Mouse (Mus musculus) hindbrain, embryonic 10.5 days (tissue): Measurements from ENCODE around the gene Lipt1. TPM values are rescaled to one million over a fixed set of nuclear protein-coding genes. Genes with fewer than 3 reads are reported as not detected.

Experiments
- DNase-seq: peaks from one replicate; pipeline ENCODE4 v3.0.0-alpha.2; 2017; ENCODE audit warnings: low spot score
- H3K27ac ChIP-seq: fragments of 300-500 bp; sonication (generic); 2 replicates; pipeline ENCODE4 v1.5.1; 2016; ENCODE audit warnings: mild to moderate bottlenecking, moderate library complexity
- H3K27me3 ChIP-seq: fragments of 300-500 bp; sonication (generic); 2 replicates; pipeline ENCODE4 v1.6.1; 2016; ENCODE audit warnings: mild to moderate bottlenecking; ENCODE audit not compliant: poor library complexity, insufficient read depth, severe bottlenecking
- H3K36me3 ChIP-seq: fragments of 300-500 bp; sonication (generic); 2 replicates; pipeline ENCODE4 v1.6.1; 2016; ENCODE audit warnings: mild to moderate bottlenecking, moderate library complexity
- H3K4me1 ChIP-seq: fragments of 300-500 bp; sonication (generic); replicated peaks from 2 replicates; pipeline ENCODE4 v1.6.1; 2016; ENCODE audit warnings: mild to moderate bottlenecking
- H3K4me3 ChIP-seq: fragments of 300-500 bp; sonication (generic); 2 replicates; pipeline ENCODE4 v1.5.1; 2016; ENCODE audit warnings: mild to moderate bottlenecking, moderate library complexity
- H3K9me3 ChIP-seq: fragments of 300-500 bp; sonication (generic); 2 replicates; pipeline ENCODE4 v1.6.1; 2016; ENCODE audit warnings: mild to moderate bottlenecking, moderate library complexity
- WGBS: fragments of 180-500 bp; shearing (Covaris S2); methylation state at CpG from one replicate; pipeline ENCODE4 v1.1.7; 2016; 5-methylcytosine and 5-hydroxymethylcytosine counted together
- polyA plus RNA-seq: library from polyadenylated mRNA; unstranded; fragments of >200 nt; fragmentation: Nextera tagmentation; extraction: Ambion mirVana; gene quantifications from 2 replicates; pipeline ENCODE4 v1.2.1, GENCODE M21; 2016

The Lipt1 gene
- polyA plus RNA-seq, 1 experiment from 2014 or later: 5.9 TPM

GRCm38 (mm10) chr1:37912751-37913150, 41.2 kb downstream of the Lipt1 start:
- Histone ChIP-seq H3K36me3 (no peaks in the 10 kb centered on the region), H3K27me3 (no peaks in the 10 kb centered on the region), H3K4me1 (no peaks in the 10 kb centered on the region), H3K27ac (no peak overlapping the region), H3K4me3 (no peak overlapping the region), H3K9me3 (no peaks in the 10 kb centered on the region)
- DNase-seq: no peak
- 85% methylated on average over 2 of the region's 2 CpGs for WGBS

- Histone ChIP-seq H3K27ac (no peak within 1 kb of the TSS), H3K27me3 (no peaks in the 10 kb centered on the region), H3K4me3 (no peak within 1 kb of the TSS), H3K4me1 (no peaks in the 10 kb centered on the region), H3K9me3 (no peaks in the 10 kb centered on the region), H3K36me3 (no peaks in the 10 kb centered on the region)
- no peak for DNase-seq
- WGBS: 78% methylated on average over 5 of the region's 5 CpGs
These were observed 44.9 kb downstream of the Lipt1 start, which contains the start of gene Lyg2 for GRCm38 (mm10) chr1:37916393-37916792. Gene Lyg2 (minus strand): TSS chr1:37916493.

- H3K27me3 ChIP-seq: no peaks in the 10 kb centered on the region
- WGBS: 85% methylated on average over 13 of the region's 13 CpGs
These were observed 46.1 kb downstream of the Lipt1 start for GRCm38 (mm10) chr1:37917666-37918065.

GRCm38 (mm10) chr1:37918096-37918495, 46.6 kb downstream of the Lipt1 start:
- no peaks in the 10 kb centered on the region for H3K36me3 ChIP-seq
- H3K9me3 ChIP-seq: no peaks in the 10 kb centered on the region
- no peak overlapping the region for H3K4me3 ChIP-seq
- no peak for DNase-seq
- WGBS: 86% methylated on average over 6 of the region's 6 CpGs
- no peak overlapping the region for H3K27ac ChIP-seq
- H3K27me3 ChIP-seq: no peaks in the 10 kb centered on the region
- H3K4me1 ChIP-seq: no peaks in the 10 kb centered on the region

More at GRCm38 (mm10) chr1:37917666-37918065, 46.1 kb downstream of the Lipt1 start:
- no peak for DNase-seq
- Histone ChIP-seq H3K36me3 (no peaks in the 10 kb centered on the region), H3K4me3 (no peak overlapping the region), H3K4me1 (no peaks in the 10 kb centered on the region), H3K27ac (no peak overlapping the region), H3K9me3 (no peaks in the 10 kb centered on the region)

GRCm38 (mm10) chr1:37922536-37922935, 51.0 kb downstream of the Lipt1 start:
- Histone ChIP-seq H3K4me3 (no peak overlapping the region), H3K27me3 (no peaks in the 10 kb centered on the region), H3K27ac (no peak overlapping the region), H3K9me3 (no peaks in the 10 kb centered on the region), H3K36me3 (no peaks in the 10 kb centered on the region), H3K4me1 (no peaks in the 10 kb centered on the region)
- DNase-seq: no peak
- WGBS: 51% methylated on average over 8 of the region's 8 CpGs

Other genes with a start within 250 kb of the Lipt1 start
- 0.91 and 1.2 TPM in 2 replicates for gene 2010300C02Rik, start 151.7 kb upstream of the Lipt1 start, polyA plus RNA-seq
- 12.4 and 14.5 TPM in 2 replicates for gene Tsga10, start 5.3 kb upstream of the Lipt1 start, polyA plus RNA-seq
- 19.8 and 24.2 TPM in 2 replicates for gene Mitd1, start 18.7 kb downstream of the Lipt1 start, polyA plus RNA-seq
- gene Mrpl30, start 18.7 kb downstream of the Lipt1 start, polyA plus RNA-seq: 240 and 244 TPM in 2 replicates
- gene Lyg2, start 44.8 kb downstream of the Lipt1 start, polyA plus RNA-seq: not detected in 2 replicates
- gene Lyg1, start 86.0 kb downstream of the Lipt1 start, polyA plus RNA-seq: not detected in 2 replicates
- 166 and 167 TPM in 2 replicates for gene Txndc9, start 126.2 kb downstream of the Lipt1 start, polyA plus RNA-seq
- gene Eif5b, start 126.3 kb downstream of the Lipt1 start, polyA plus RNA-seq: 16.4 and 25.6 TPM in 2 replicates